Mouse (Mus musculus): ENCODE measurements at regions not wholly inside any gene's neighbourhood (a gene's known extent, or its start where the extent isn't known, plus 50 kb on each side); places are given as distances from the start of the nearest gene placed in this dataset.

- DNase-seq (ENCODE audit: low spot score) = no peak
Observed at GRCm38 (mm10) chr2:78011821-78012220, 65.6 kb upstream of the Cwc22 start.

GRCm38 (mm10) chr2:78011051-78011800 lies 65.1 kb upstream of the Cwc22 start:
- no peak for DNase-seq (ENCODE audit: low spot score)

DNA sequence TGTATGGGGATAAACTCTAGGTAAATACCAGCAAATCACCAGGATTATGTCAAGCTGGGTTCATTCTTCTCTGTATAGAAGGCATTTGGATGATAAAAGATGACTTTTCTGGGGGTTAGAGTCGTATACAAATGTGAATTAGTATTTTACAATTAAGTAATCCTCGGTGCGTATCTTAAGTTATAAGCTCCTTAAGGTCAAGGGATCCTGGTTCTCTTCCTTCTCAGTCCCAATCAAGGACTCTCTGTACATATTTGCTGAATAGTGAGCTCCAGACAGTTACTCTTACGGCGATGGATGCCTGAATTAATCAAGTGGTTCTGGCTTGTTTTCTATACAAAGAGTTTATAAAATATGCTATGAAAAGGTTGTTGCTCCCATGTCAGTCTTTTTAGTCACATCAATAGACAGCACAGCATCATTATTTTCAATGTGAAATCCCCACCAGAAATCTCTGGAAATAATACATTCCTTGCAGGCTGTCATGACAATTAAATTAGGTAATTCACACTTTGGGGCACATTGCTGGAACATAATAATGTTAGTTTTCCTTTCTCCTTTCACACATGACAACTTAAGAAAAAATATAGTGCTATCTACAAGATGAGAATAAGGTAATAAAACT lies 64.0 kb upstream of the Cwc22 start:
- DNase-seq (ENCODE audit: low spot score) = no peak

GRCm38 (mm10) chr2:78008094-78008493 lies 61.9 kb upstream of the Cwc22 start:
- no peak for DNase-seq (ENCODE audit: low spot score)

GRCm38 (mm10) chr2:78005402-78006021 lies 59.3 kb upstream of the Cwc22 start:
- no peak for DNase-seq (ENCODE audit: low spot score)

DNA sequence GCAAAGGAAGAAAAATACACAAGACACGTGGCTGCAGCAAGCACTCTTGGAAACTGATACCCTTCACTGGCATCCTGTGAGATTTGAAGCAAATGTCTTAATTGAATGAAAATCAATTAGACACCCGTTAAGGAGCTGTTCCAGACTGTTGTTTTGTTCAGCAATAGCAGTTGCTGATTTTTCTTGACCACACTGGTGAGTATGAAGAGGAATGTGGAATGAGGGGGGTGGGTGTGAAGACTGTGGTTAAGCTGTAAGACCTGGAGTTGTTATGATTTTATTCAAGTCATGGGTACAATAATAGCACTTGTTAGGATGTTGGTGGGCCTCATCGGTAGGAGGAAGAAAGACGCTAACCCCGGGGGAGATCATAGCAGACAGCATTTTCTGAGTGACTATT lies 58.3 kb upstream of the Cwc22 start:
- no peak for DNase-seq (ENCODE audit: low spot score)

Data from urinary bladder, postnatal 14 days (tissue).